Mouse (Mus musculus): Measurements from ENCODE around the gene Mab21l2. TPM values are rescaled to one million over a fixed set of nuclear protein-coding genes. Genes with fewer than 3 reads are reported as not detected.

Gene Mab21l2
- total and polyA plus RNA-seq, 3 experiments: 0.08 TPM; not detected in 2

- peak; percentile 61 for DNase-seq (ENCODE audit: extremely low read depth)
- dilution Hi-C loops (cut with MboI; ENCODE audit: extremely low pct_ligation_motif_present, extremely low pct_unique_long_range_greater_than_20kb, low sequenced_read_pairs) (no loop called here), in situ Hi-C loops (cut with MboI; ENCODE audit: low pct_ligation_motif_present, low pct_unique_long_range_greater_than_20kb, low sequenced_read_pairs) (no loop called here)
- TF ChIP-seq ZNF384 (IDR thresholded peaks at IDR 0.05; ENCODE audit: low read depth, low read length): no peak
- no peak for TF ChIP-seq CTCF (conservative IDR thresholded peaks at IDR 0.05 in 1 of 2, IDR thresholded peaks at IDR 0.05 in 1 of 2; ENCODE audit: low read depth in 2 of 2, low read length in 2 of 2)
- peak; percentile 75; the same call in 1 of the 2 replicates for TF ChIP-seq RCOR1 (conservative IDR thresholded peaks at IDR 0.05; ENCODE audit: low read depth, low read length)
- no peak for TF ChIP-seq BHLHE40 (IDR thresholded peaks at IDR 0.05; ENCODE audit: low read depth, low read length)
- TF ChIP-seq IRF4 (IDR thresholded peaks at IDR 0.05; ENCODE audit: low read depth, low read length): peak; percentile 90
- TF ChIP-seq SMC3 (IDR thresholded peaks at IDR 0.05; ENCODE audit: low read depth, low read length): no peak
- no peak for TF ChIP-seq PAX5 (IDR thresholded peaks at IDR 0.05; ENCODE audit: low read length)
- TF ChIP-seq UBTF (IDR thresholded peaks at IDR 0.05; ENCODE audit: low read depth, low read length): no peak
- TF ChIP-seq NRF1 (IDR thresholded peaks at IDR 0.05; ENCODE audit: low read depth, low read length): no peak
- no peak for TF ChIP-seq TCF12 (IDR thresholded peaks at IDR 0.05; ENCODE audit: low read depth, low read length)
- peak; percentile 53; the same call in 1 of the 2 replicates for TF ChIP-seq JUN (IDR thresholded peaks at IDR 0.05; ENCODE audit: insufficient read depth, low read depth, low read length)
- TF ChIP-seq MAFK (IDR thresholded peaks at IDR 0.05; ENCODE audit: insufficient replicate concordance, low read length): peak; percentile 65; the same call in 1 of the 2 replicates
- TF ChIP-seq EP300 (IDR thresholded peaks at IDR 0.05; ENCODE audit: low read length): peak; percentile 96
- peak; percentile 87 for TF ChIP-seq JUND (conservative IDR thresholded peaks at IDR 0.05; ENCODE audit: low read depth, low read length)
- no peak for TF ChIP-seq GABPA (IDR thresholded peaks at IDR 0.05; ENCODE audit: insufficient replicate concordance, low read depth, low read length)
- TF ChIP-seq POLR2A (IDR thresholded peaks at IDR 0.05; ENCODE audit: low read depth, low read length): no peak
- no peak for TF ChIP-seq SIN3A (IDR thresholded peaks at IDR 0.05; ENCODE audit: low read length)
- TF ChIP-seq RAD21 (IDR thresholded peaks at IDR 0.05; ENCODE audit: low read depth, low read length): no peak
- no peak for TF ChIP-seq USF1 (IDR thresholded peaks at IDR 0.05; ENCODE audit: low read depth, low read length)
- TF ChIP-seq NELFE (IDR thresholded peaks at IDR 0.05; ENCODE audit: low read depth, low read length): no peak
- no peak for TF ChIP-seq ZMIZ1 (IDR thresholded peaks at IDR 0.05; ENCODE audit: low read depth, low read length)
- Histone ChIP-seq H3K27ac (ENCODE audit: insufficient read depth, low read depth) (no peak overlapping the region), H3K79me2 (replicated peaks; ENCODE audit: control insufficient read depth, extremely low read depth, insufficient read depth, poor library complexity, severe bottlenecking) (no peaks in the 10 kb centered on the region), H3K36me3 (replicated peaks in 1 of 2; ENCODE audit: control insufficient read depth in 1 of 2, insufficient read depth in 1 of 2, low read length in 1 of 2) (no peaks in the 10 kb centered on the region), H3K4me2 (ENCODE audit: insufficient read depth, low read depth, poor library complexity, severe bottlenecking) (no peak overlapping the region; the same call in 1 of the 2 replicates), H3K4me3 (replicated peaks in 1 of 3; ENCODE audit: low read depth in 2 of 3, low read length in 2 of 3, poor library complexity in 1 of 3) (no peak overlapping the region), H3K4me1 (ENCODE audit: control insufficient read depth in 1 of 2, insufficient read depth in 2 of 2) (peaks cover 5 to 23% of the 10 kb centered on the region in 2 experiments; a peak in 3 of 4 replicates), H3K9me3 (replicated peaks; ENCODE audit: low read length) (no peaks in the 10 kb centered on the region), H3K9ac (ENCODE audit: insufficient read depth, low read depth) (no peak overlapping the region), H3K27me3 (replicated peaks) (no peaks in the 10 kb centered on the region)
Measured at GRCm38 (mm10) chr3:86522880-86523505, 25.4 kb downstream of the Mab21l2 start.
